Mouse (Mus musculus) lung, postnatal 0 days (tissue): ENCODE measurements around the gene Tll1. TPM values are rescaled to one million over a fixed set of nuclear protein-coding genes. Genes with fewer than 3 reads are reported as not detected.

Experiments used
- ATAC-seq: fragments of 200-750 bp; cut with Nextera tagmentation; 2 replicates; pipeline ENCODE4 v1.8.0; 2017; ENCODE audit warnings: moderate library complexity
- DNase-seq: peaks from one replicate; pipeline ENCODE4 v3.0.0-alpha.2; 2016; ENCODE audit warnings: low spot score
- H3K27ac ChIP-seq: fragments of 300-500 bp; sonication (generic); 2 replicates; pipeline ENCODE4 v1.5.1; 2014; ENCODE audit warnings: antibody characterized with exemption, mild to moderate bottlenecking, low read length, mixed read lengths
- H3K27me3 ChIP-seq: fragments of 300-500 bp; sonication (generic); replicated peaks from 2 replicates; pipeline ENCODE4 v1.6.1; 2014; ENCODE audit warnings: low read length, mixed read lengths; ENCODE audit not compliant: insufficient read depth
- H3K36me3 ChIP-seq: fragments of 300-500 bp; sonication (generic); 2 replicates; pipeline ENCODE4 v1.6.1; 2014; ENCODE audit warnings: low read length, mixed read lengths; ENCODE audit not compliant: insufficient read depth
- H3K4me1 ChIP-seq: fragments of 300-500 bp; sonication (generic); 2 replicates; pipeline ENCODE4 v1.6.1; 2014; ENCODE audit warnings: antibody characterized with exemption, low read depth, low read length, mixed read lengths; ENCODE audit not compliant: insufficient read depth
- H3K4me2 ChIP-seq: fragments of 300-500 bp; sonication (generic); replicated peaks from 2 replicates; pipeline ENCODE4 v1.6.1; 2014; ENCODE audit warnings: low read depth, mild to moderate bottlenecking, low read length, moderate library complexity, mixed read lengths
- H3K4me3 ChIP-seq: fragments of 300-500 bp; sonication (generic); 2 replicates; pipeline ENCODE4 v1.5.1; 2014; ENCODE audit warnings: low read depth, low read length
- H3K9ac ChIP-seq: fragments of 300-500 bp; sonication (generic); replicated peaks from 2 replicates; pipeline ENCODE4 v1.6.1; 2014; ENCODE audit warnings: low read depth, mild to moderate bottlenecking
- H3K9me3 ChIP-seq: fragments of 300-500 bp; sonication (generic); 2 replicates; pipeline ENCODE4 v1.6.1; 2016; ENCODE audit warnings: low read length, mixed read lengths
- CTCF ChIP-seq: IDR thresholded peaks from 2 replicates; pipeline ENCODE4 v1.5.1; 2016; ENCODE audit warnings: antibody characterized with exemption, mild to moderate bottlenecking
- EP300 ChIP-seq: IDR thresholded peaks from 2 replicates; pipeline ENCODE4 v1.6.1; 2016; ENCODE audit warnings: antibody characterized with exemption, mild to moderate bottlenecking, control low read depth
- WGBS: fragments of 180-500 bp; shearing (Covaris S2); extraction: QIAGEN DNeasy Blood & Tissue Kit; methylation state at CpG from one replicate; pipeline ENCODE4 v1.1.7; 2014; 5-methylcytosine and 5-hydroxymethylcytosine counted together
- polyA plus RNA-seq: library from polyadenylated mRNA; unstranded; fragments of >200 nt; fragmentation: Nextera tagmentation; extraction: Ambion mirVana; gene quantifications from 2 replicates; pipeline ENCODE4 v1.2.1, GENCODE M21; 2015

Gene Tll1
- polyA plus RNA-seq, 1 experiment from 2014 or later = 2.0 TPM

DNA sequence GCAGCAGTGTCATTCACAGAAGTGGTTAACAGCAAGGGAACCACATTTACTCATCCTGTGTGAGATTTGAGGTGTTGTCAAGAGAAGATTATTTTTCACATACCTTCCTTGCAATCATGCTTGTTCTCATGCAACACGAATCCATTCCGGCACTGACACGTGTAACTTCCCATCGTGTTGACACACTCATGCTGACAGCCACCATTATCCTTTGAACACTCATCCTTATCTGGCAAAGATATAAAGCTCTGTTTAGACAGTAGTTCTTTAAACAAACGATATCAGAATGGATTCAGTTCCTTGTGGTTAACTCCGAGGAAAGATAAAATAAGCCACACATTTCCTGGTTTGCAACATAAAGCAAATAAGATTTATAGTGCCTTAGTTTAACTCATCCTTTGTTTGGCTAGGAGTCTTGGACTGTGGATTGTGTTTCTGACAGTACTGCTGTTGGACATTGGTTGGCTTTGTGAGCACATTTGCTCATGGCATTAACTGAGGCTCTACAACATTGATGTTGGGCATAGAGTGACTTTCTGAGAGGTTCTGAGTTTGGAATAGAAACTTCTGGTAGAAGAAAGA is 164.7 kb downstream of the Tll1 start:
- H3K27me3 ChIP-seq = no peaks in the 10 kb centered on the region

DNA sequence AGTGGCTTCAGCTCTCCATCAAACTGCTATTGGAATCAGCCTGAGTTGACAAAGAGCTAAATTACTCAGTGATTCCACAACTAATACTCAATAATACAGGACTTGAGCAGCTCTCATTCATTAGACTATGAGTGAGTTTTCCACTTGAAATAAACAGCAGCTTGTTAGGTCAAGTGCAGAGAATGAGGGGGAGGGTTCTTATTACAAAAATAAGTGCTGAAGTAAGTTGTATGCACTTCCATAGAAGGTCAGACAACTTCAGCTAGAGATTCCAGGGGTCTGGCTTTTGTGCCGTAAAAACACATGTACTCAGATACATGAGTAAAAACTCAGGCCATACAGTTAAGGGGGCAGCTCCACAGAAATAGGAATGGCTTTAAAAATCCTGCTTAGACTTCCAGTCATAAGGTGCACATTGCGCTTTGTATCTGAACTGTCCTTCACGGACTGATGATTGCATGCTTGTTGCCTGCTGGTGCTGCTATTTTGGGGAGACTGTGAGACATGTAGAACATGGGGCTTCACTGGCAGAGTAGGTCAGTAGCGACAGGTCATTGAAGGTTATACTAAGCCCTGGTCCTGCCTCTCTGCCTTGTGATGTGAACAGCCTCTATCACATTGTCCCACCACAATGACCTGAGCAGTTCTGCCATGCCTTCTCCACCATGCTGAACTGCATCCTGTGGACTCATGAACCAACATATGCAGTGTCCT is 175.2 kb downstream of the Tll1 start:
- no peak overlapping the region for H3K27ac ChIP-seq
- no peak overlapping the region for H3K9ac ChIP-seq
- TF ChIP-seq CTCF (no peak), EP300 (no peak)
- ATAC-seq (no peak), DNase-seq (no peak)
- no peaks in the 10 kb centered on the region for H3K36me3 ChIP-seq
- WGBS = 83% methylated on average over 4 of the region's 4 CpGs
- no peak overlapping the region for H3K4me3 ChIP-seq
- H3K27me3 ChIP-seq = no peaks in the 10 kb centered on the region
- no peaks in the 10 kb centered on the region for H3K4me1 ChIP-seq
- no peaks in the 10 kb centered on the region for H3K9me3 ChIP-seq
- no peak overlapping the region for H3K4me2 ChIP-seq

More for the DNA sequence above, 164.7 kb downstream of the Tll1 start:
- Histone ChIP-seq H3K4me1 (no peaks in the 10 kb centered on the region), H3K9me3 (no peaks in the 10 kb centered on the region), H3K27ac (no peak overlapping the region), H3K4me2 (no peak overlapping the region), H3K36me3 (no peaks in the 10 kb centered on the region), H3K4me3 (no peak overlapping the region), H3K9ac (no peak overlapping the region)
- ATAC-seq (no peak), DNase-seq (peak; percentile 6)
- 11% methylated on average over 6 of the region's 6 CpGs for WGBS
- TF ChIP-seq EP300 (0 out of 2 replicates have a peak, but pooled peaks have one; percentile 43), CTCF (no peak)

DNA sequence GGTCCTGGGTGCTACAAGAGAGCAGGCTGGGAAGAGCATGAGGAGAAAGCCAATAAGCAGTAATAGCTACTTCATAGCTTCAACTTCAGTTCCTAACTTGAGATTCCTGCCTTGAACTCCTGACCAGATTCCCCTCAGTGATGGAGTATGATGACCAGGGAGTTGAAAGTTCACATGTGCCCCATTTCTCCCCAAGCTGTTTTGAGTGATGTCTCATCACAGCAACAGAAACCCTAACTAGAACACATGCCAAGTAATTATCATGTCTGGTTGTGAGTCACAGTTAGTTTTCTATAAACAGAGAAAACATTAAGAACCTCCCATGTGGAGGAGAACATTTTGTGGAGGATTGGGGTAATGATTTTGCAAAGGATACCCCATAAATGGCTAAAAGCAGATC is 176.0 kb downstream of the Tll1 start:
- no peak for ATAC-seq
- TF ChIP-seq CTCF (no peak), EP300 (no peak)

DNA sequence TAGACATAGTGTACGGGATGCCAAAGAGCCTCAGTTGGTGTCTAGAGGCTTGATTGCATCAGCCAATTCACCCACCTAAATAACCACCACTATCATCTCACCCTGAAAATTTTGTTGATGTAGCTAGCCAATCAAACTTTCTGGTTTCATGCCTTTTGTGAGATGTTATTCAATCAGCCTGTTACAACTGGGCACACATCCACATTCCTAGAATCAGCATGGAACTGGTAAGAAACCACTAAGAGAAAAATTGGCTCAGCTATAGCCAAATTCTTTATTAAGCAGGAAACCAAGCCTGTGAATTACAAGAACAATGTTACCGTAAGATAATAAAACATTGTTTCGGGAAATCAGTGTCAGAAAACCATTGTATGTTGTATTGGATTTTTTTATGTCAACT is 176.5 kb downstream of the Tll1 start:
- DNase-seq = no peak
- Histone ChIP-seq H3K27ac (no peak overlapping the region), H3K4me2 (no peak overlapping the region), H3K9me3 (no peaks in the 10 kb centered on the region), H3K4me3 (no peak overlapping the region), H3K9ac (no peak overlapping the region), H3K36me3 (no peaks in the 10 kb centered on the region), H3K27me3 (no peaks in the 10 kb centered on the region), H3K4me1 (no peaks in the 10 kb centered on the region)
- ATAC-seq = no peak
- TF ChIP-seq CTCF = no peak
- no peak for TF ChIP-seq EP300
- WGBS = 68% methylated on average over 3 of the region's 3 CpGs

More for the DNA sequence above, 176.0 kb downstream of the Tll1 start:
- Histone ChIP-seq H3K4me3 (no peak overlapping the region), H3K9me3 (no peaks in the 10 kb centered on the region), H3K36me3 (no peaks in the 10 kb centered on the region), H3K27ac (no peak overlapping the region), H3K27me3 (no peaks in the 10 kb centered on the region), H3K4me1 (no peaks in the 10 kb centered on the region), H3K4me2 (no peak overlapping the region), H3K9ac (no peak overlapping the region)
- no peak for DNase-seq

DNA sequence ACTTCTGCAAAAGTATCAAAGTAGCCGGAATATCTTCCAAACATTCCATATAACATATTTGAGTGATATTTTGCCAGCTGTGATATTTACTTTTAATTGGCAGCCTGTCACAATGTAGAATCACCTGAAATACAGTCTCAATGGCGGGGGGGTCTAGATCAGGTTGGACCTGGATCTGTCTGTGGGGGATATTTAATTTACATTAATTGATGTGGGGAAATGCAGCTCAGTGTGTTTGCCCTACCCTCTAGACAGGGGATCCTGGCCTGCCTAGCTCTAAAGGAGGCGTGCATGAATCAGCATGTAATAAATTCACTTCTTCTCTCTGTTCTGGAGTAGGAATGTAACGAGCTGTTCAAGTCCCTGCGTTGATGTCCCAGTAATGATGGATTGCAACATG is 181.7 kb downstream of the Tll1 start:
- no peak for TF ChIP-seq EP300
- TF ChIP-seq CTCF = no peak
- H3K4me1 ChIP-seq = no peaks in the 10 kb centered on the region
- H3K4me3 ChIP-seq = no peak overlapping the region
- H3K4me2 ChIP-seq = no peak overlapping the region
- no peak overlapping the region for H3K27ac ChIP-seq
- H3K27me3 ChIP-seq = no peaks in the 10 kb centered on the region
- DNase-seq = no peak
- ATAC-seq = no peak
- no peaks in the 10 kb centered on the region for H3K9me3 ChIP-seq
- H3K9ac ChIP-seq = no peak overlapping the region
- H3K36me3 ChIP-seq = no peaks in the 10 kb centered on the region
- WGBS = 67% methylated on average over 5 of the region's 5 CpGs

DNA sequence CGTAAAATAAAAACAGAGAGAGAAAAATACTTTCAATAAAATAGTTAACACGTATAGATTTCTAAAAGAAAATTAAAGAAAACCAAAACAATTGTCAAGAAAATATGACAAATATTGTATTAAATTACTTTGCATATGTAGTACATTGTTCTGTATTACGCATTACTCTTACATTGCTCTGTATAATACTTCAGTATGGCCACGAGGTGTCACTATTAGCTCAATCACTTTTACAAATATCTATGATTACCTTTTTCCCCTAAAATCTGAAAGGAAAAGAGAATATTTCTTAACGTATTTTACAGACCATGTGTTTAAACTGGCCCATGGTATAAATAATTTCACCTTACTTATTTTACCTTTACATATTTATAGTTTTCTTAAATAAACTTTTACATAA is 182.5 kb downstream of the Tll1 start:
- peak; percentile 72 for DNase-seq
- Histone ChIP-seq H3K27me3 (no peaks in the 10 kb centered on the region), H3K4me3 (no peak overlapping the region), H3K4me1 (no peaks in the 10 kb centered on the region), H3K4me2 (no peak overlapping the region), H3K9ac (no peak overlapping the region), H3K9me3 (no peaks in the 10 kb centered on the region), H3K27ac (no peak overlapping the region), H3K36me3 (no peaks in the 10 kb centered on the region)
- WGBS = 27% methylated on average over 5 of the region's 5 CpGs
- TF ChIP-seq EP300 = no peak
- TF ChIP-seq CTCF = peak; percentile 72
- ATAC-seq = no peak
